Mouse (Mus musculus) induced T-regulatory cell, adult 2 months (primary cell): ENCODE results near the gene Serpinb3c.
"Not testable (repeated sequence)": the region's sequence is repeated elsewhere in the genome, so short reads cannot be mapped to it uniquely, and the experiment has no call there.

Experiments
- DNase-seq: peaks from one replicate; pipeline ENCODE4 v3.0.0-alpha.2; 2012; ENCODE audit warnings: low read depth

Serpinb3c gene

DNA sequence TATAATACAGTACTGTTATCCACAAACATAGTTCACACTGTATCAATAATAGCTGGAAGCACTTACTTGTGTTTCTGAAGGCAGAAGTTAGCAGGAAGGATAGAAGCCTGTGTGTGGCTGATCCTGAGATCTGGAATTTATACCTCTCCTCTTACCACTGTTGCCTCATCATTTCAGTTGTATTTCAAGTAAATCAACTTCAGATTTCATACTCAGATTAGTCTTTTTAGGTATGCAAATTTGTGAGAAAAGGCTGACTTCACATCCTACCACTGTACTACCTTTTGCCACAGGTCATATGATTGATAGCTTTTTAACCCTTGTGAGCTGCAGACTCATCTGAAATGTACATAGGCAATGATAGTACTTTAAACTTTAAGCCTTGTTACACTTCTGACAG, at the start of gene Serpinb3c, which contains the start of gene Serpinb3b:
TSS of gene Serpinb3c (minus strand) at position 111 of the 400 bp plus-strand sequence.
TSS of gene Serpinb3b (minus strand) at position 101 of the 400 bp plus-strand sequence.
- DNase-seq, result not testable (repeated sequence)

DNA sequence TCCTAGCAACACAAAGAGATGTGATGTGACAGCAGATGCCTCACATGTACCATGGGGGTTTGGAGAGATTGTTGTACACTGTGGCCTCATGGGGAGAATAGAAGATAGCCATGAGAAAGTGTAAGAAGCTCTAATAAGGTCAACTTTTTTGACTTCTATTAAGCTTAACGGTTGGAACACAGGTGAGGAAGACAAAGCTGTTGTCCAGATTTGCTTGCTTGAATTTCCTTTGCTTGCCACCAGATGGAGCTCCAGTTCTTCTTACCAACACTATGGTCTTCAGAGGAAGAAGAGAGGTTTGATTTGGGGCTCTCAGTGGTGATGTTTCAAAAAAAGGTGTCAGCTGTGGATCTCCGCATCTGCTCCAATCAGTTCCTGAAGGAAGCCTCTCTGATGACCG, 35.0 kb downstream of the Serpinb3c start:
- not testable (repeated sequence) for DNase-seq
